Mouse (Mus musculus) liver, embryonic 14.5 days (tissue): Measurements from ENCODE around the gene Nkapl.

Source experiments
- CTCF ChIP-seq: IDR thresholded peaks from 2 replicates; pipeline ENCODE4 v1.5.1; 2016; ENCODE audit warnings: antibody characterized with exemption, low read depth, control low read depth
- EP300 ChIP-seq: IDR thresholded peaks from 2 replicates; pipeline ENCODE4 v1.6.1; 2016; ENCODE audit warnings: antibody characterized with exemption, low read depth

GRCm38 (mm10) chr13:21441207-21441572 lies 27.1 kb downstream of the Nkapl start:
- TF ChIP-seq EP300 (no peak), CTCF (no peak)
